Mouse (Mus musculus): Measurements from ENCODE around the gene Ypel1.
A peak's percentile ranks its signal among the peaks of the same experiment; 100 is the strongest.

Ypel1 gene

GRCm38 (mm10) chr16:17086669-17087193, 17.2 kb downstream of the Ypel1 start:
- no peak for DNase-seq (ENCODE audit: low read depth, low spot score)

GRCm38 (mm10) chr16:17088346-17088745, 18.9 kb downstream of the Ypel1 start:
- DNase-seq (ENCODE audit: low read depth, low spot score), result no peak

- DNase-seq (ENCODE audit: low read depth, low spot score), result no peak
Measured at GRCm38 (mm10) chr16:17096938-17097337, 27.4 kb downstream of the Ypel1 start.

GRCm38 (mm10) chr16:17102630-17103220, 33.2 kb downstream of the Ypel1 start:
- DNase-seq (ENCODE audit: low read depth, low spot score), result no peak

GRCm38 (mm10) chr16:17104600-17104999, 35.1 kb downstream of the Ypel1 start:
- no peak for DNase-seq (ENCODE audit: low read depth, low spot score)

GRCm38 (mm10) chr16:17110771-17111743, 41.6 kb downstream of the Ypel1 start, which contains the start of gene Ppil2:
TSS of gene Ppil2 (minus strand) at chr16:17111257.
- peak; percentile 79 for DNase-seq (ENCODE audit: low read depth, low spot score)

- DNase-seq (ENCODE audit: low read depth, low spot score), result no peak
Measured at GRCm38 (mm10) chr16:17117309-17117799, 47.9 kb downstream of the Ypel1 start.

- no peak for DNase-seq (ENCODE audit: low read depth, low spot score)
Measured at GRCm38 (mm10) chr16:17121569-17121968, 52.1 kb downstream of the Ypel1 start.

GRCm38 (mm10) chr16:17124119-17124870, 54.8 kb downstream of the Ypel1 start:
- DNase-seq (ENCODE audit: low read depth, low spot score), result peak; percentile 25

- peak; percentile 80 for DNase-seq (ENCODE audit: low read depth, low spot score)
Measured at GRCm38 (mm10) chr16:17124871-17125520, 55.5 kb downstream of the Ypel1 start, which contains the start of gene 2610318N02Rik. TSS of gene 2610318N02Rik (minus strand) at chr16:17125167.

GRCm38 (mm10) chr16:17127292-17127691, 57.8 kb downstream of the Ypel1 start:
- DNase-seq (ENCODE audit: low read depth, low spot score), result peak; percentile 80

- DNase-seq (ENCODE audit: low read depth, low spot score), result peak; percentile 68
Measured at GRCm38 (mm10) chr16:17131191-17132088, 61.9 kb downstream of the Ypel1 start.

- peak; percentile 97 for DNase-seq (ENCODE audit: low read depth, low spot score)
Measured at GRCm38 (mm10) chr16:17132089-17132905, 62.8 kb downstream of the Ypel1 start, which contains the start of gene Sdf2l1. TSS of gene Sdf2l1 (minus strand) at chr16:17132383.

- no peak for DNase-seq (ENCODE audit: low read depth, low spot score)
Measured at GRCm38 (mm10) chr16:17132906-17133200, 63.4 kb downstream of the Ypel1 start.

Data from CD4-positive, CD25-positive, alpha-beta regulatory T cell, adult 2 months (primary cell).